Mouse (Mus musculus) G1E (cell line): Measurements from ENCODE around the gene Mast3.

ENCODE experiments used
- CTCF ChIP-seq: IDR thresholded peaks from 2 replicates; pipeline ENCODE4 v1.5.1; 2012; ENCODE audit warnings: low read depth, low read length, inconsistent platforms, mixed read lengths
- GATA1 ChIP-seq: IDR thresholded peaks from 2 replicates; pipeline ENCODE4 v1.6.1; 2012; ENCODE audit warnings: borderline replicate concordance, low read length, inconsistent platforms, mixed read lengths
- POLR2AphosphoS5 ChIP-seq: IDR thresholded peaks from 2 replicates; pipeline ENCODE4 v1.6.1; 2012; ENCODE audit warnings: low read depth, low read length, inconsistent platforms; ENCODE audit not compliant: insufficient replicate concordance

GRCm38 (mm10) chr8:70745691-70746220, 59.1 kb downstream of the Mast3 start:
- TF ChIP-seq CTCF (no peak), POLR2AphosphoS5 (no peak), GATA1 (no peak)
